Mouse (Mus musculus) mesoderm, embryonic 11.5 days (tissue): ENCODE results near the gene Sf3a3.

Experiments used
- DNase-seq: peaks from one replicate; pipeline ENCODE4 v3.0.0-alpha.2; 2012; ENCODE audit warnings: low read depth, low spot score

The Sf3a3 gene

GRCm38 (mm10) chr4:124738783-124739182 is 24.2 kb downstream of the Sf3a3 start:
- no peak for DNase-seq

GRCm38 (mm10) chr4:124741376-124742343 is 27.1 kb downstream of the Sf3a3 start, which contains the start of gene Inpp5b:
TSS of gene Inpp5b (plus strand) at chr4:124741850.
- DNase-seq = peak; percentile 68

- DNase-seq = no peak
Observed at GRCm38 (mm10) chr4:124742839-124743238, 28.3 kb downstream of the Sf3a3 start.

GRCm38 (mm10) chr4:124746577-124746976 is 32.0 kb downstream of the Sf3a3 start:
- DNase-seq = no peak

GRCm38 (mm10) chr4:124747851-124748250 is 33.3 kb downstream of the Sf3a3 start:
- DNase-seq = no peak

- DNase-seq = peak; percentile 97
Observed at GRCm38 (mm10) chr4:124751300-124752250, 37.0 kb downstream of the Sf3a3 start.

- DNase-seq = no peak
Observed at GRCm38 (mm10) chr4:124752281-124753199, 38.0 kb downstream of the Sf3a3 start.

- no peak for DNase-seq
Observed at GRCm38 (mm10) chr4:124755526-124755925, 41.0 kb downstream of the Sf3a3 start.

GRCm38 (mm10) chr4:124759305-124759811 is 44.8 kb downstream of the Sf3a3 start:
- DNase-seq = no peak

- DNase-seq = no peak
Observed at GRCm38 (mm10) chr4:124761201-124761600, 46.6 kb downstream of the Sf3a3 start.

GRCm38 (mm10) chr4:124762858-124763452 is 48.4 kb downstream of the Sf3a3 start:
- no peak for DNase-seq

- DNase-seq = no peak
Observed at GRCm38 (mm10) chr4:124765802-124766565, 51.4 kb downstream of the Sf3a3 start.

- DNase-seq = no peak
Observed at GRCm38 (mm10) chr4:124766566-124766940, 52.0 kb downstream of the Sf3a3 start.

- DNase-seq = no peak
Observed at GRCm38 (mm10) chr4:124768963-124769591, 54.5 kb downstream of the Sf3a3 start.

GRCm38 (mm10) chr4:124770624-124771023 is 56.0 kb downstream of the Sf3a3 start:
- DNase-seq = no peak

GRCm38 (mm10) chr4:124772125-124772524 is 57.5 kb downstream of the Sf3a3 start:
- DNase-seq = no peak

- DNase-seq = no peak
Observed at GRCm38 (mm10) chr4:124773449-124773848, 58.9 kb downstream of the Sf3a3 start.

GRCm38 (mm10) chr4:124773995-124774394 is 59.4 kb downstream of the Sf3a3 start:
- DNase-seq = no peak

- no peak for DNase-seq
Observed at GRCm38 (mm10) chr4:124774429-124774828, 59.9 kb downstream of the Sf3a3 start.
